Mouse (Mus musculus) frontal cortex, postnatal 10 days (tissue): ENCODE measurements around the gene Riok1.

Source experiments
- DNase-seq, 2 experiments: peaks; one replicate each; pipeline ENCODE4 v3.0.0; 2022; ENCODE audit warnings: low spot score in 2 of 2, mixed read lengths in 1 of 2

Riok1 gene

GRCm38 (mm10) chr13:38064854-38065663 lies 28.3 kb downstream of the Riok1 start:
- DNase-seq = peak in 1 of 2 experiments; percentile 19

- no peak for DNase-seq
Measured at GRCm38 (mm10) chr13:38070945-38071344, 34.1 kb downstream of the Riok1 start.

GRCm38 (mm10) chr13:38073374-38074307 lies 36.8 kb downstream of the Riok1 start:
- no peak for DNase-seq

- DNase-seq = no peak
Measured at GRCm38 (mm10) chr13:38074404-38074803, 37.6 kb downstream of the Riok1 start.

GRCm38 (mm10) chr13:38077113-38077512 lies 40.3 kb downstream of the Riok1 start:
- DNase-seq = no peak

- no peak for DNase-seq
Measured at GRCm38 (mm10) chr13:38078836-38079235, 42.0 kb downstream of the Riok1 start.

- DNase-seq = no peak
Measured at GRCm38 (mm10) chr13:38079366-38079765, 42.6 kb downstream of the Riok1 start.

- no peak for DNase-seq
Measured at GRCm38 (mm10) chr13:38080014-38080413, 43.2 kb downstream of the Riok1 start.

GRCm38 (mm10) chr13:38080725-38081124 lies 43.9 kb downstream of the Riok1 start:
- DNase-seq = no peak

GRCm38 (mm10) chr13:38081161-38081560 lies 44.4 kb downstream of the Riok1 start:
- DNase-seq = no peak

- no peak for DNase-seq
Measured at GRCm38 (mm10) chr13:38086711-38087110, 49.9 kb downstream of the Riok1 start.

- no peak for DNase-seq
Measured at GRCm38 (mm10) chr13:38088008-38088407, 51.2 kb downstream of the Riok1 start.

GRCm38 (mm10) chr13:38089449-38089848 lies 52.7 kb downstream of the Riok1 start:
- DNase-seq = no peak

- no peak for DNase-seq
Measured at GRCm38 (mm10) chr13:38089871-38090270, 53.1 kb downstream of the Riok1 start.

- no peak for DNase-seq
Measured at GRCm38 (mm10) chr13:38096207-38096606, 59.4 kb downstream of the Riok1 start.

GRCm38 (mm10) chr13:38103406-38103805 lies 66.6 kb downstream of the Riok1 start:
- peak in 1 of 2 experiments; percentile 17 for DNase-seq

- no peak for DNase-seq
Measured at GRCm38 (mm10) chr13:38104501-38104900, 67.7 kb downstream of the Riok1 start.

- no peak for DNase-seq
Measured at GRCm38 (mm10) chr13:38109081-38109480, 72.3 kb downstream of the Riok1 start.
